Mouse (Mus musculus) MEL (cell line): ENCODE data around the gene Ckap4. TPM values are rescaled to one million over a fixed set of nuclear protein-coding genes. Genes with fewer than 3 reads are reported as not detected.

Experiments
- DNase-seq: peaks from one replicate; pipeline ENCODE4 v3.0.0; 2011; ENCODE audit warnings: low read depth, low spot score
- H3K27ac ChIP-seq: 2 replicates; pipeline ENCODE4 v1.5.1; 2012; ENCODE audit warnings: low read depth, mild to moderate bottlenecking, control low read depth, low read length, moderate library complexity; ENCODE audit not compliant: control insufficient read depth
- H3K27me3 ChIP-seq, 2 experiments: fragments of 150-350 bp in 1 of 2; sonication (generic) in 1 of 2; 2 replicates each; pipeline ENCODE4 v1.6.1; 2012; ENCODE audit warnings: low read length in 2 of 2, mild to moderate bottlenecking in 2 of 2, improper control_type of control experiment in 1 of 2, moderate library complexity in 1 of 2; ENCODE audit not compliant: insufficient read depth in 2 of 2, control insufficient read depth in 1 of 2
- H3K36me3 ChIP-seq, 2 experiments: 2 replicates each; pipeline ENCODE4 v1.6.1; 2012 to 2014; ENCODE audit warnings: low read length in 2 of 2, improper control_type of control experiment in 1 of 2, inconsistent platforms in 1 of 2, mild to moderate bottlenecking in 1 of 2; ENCODE audit not compliant: insufficient read depth in 2 of 2, control insufficient read depth in 1 of 2
- H3K4me1 ChIP-seq, 2 experiments: fragments of 150-350 bp in 1 of 2; sonication (generic) in 1 of 2; 2 replicates each; pipeline ENCODE4 v1.6.1; 2012; ENCODE audit warnings: low read length in 2 of 2, improper control_type of control experiment in 1 of 2, mild to moderate bottlenecking in 1 of 2; ENCODE audit not compliant: insufficient read depth in 2 of 2, control insufficient read depth in 1 of 2
- H3K4me3 ChIP-seq, 2 experiments: fragments of 150-350 bp in 1 of 2; sonication (generic) in 1 of 2; 2 replicates each; pipeline ENCODE4 v1.5.1; 2012; ENCODE audit warnings: low read depth in 2 of 2, low read length in 2 of 2, mild to moderate bottlenecking in 2 of 2, moderate library complexity in 2 of 2, control low read depth in 1 of 2, improper control_type of control experiment in 1 of 2; ENCODE audit not compliant: control insufficient read depth in 1 of 2, insufficient read depth in 1 of 2
- H3K79me2 ChIP-seq: 2 replicates; pipeline ENCODE4 v1.6.1; 2012; ENCODE audit warnings: mild to moderate bottlenecking, low read length, moderate library complexity; ENCODE audit not compliant: control insufficient read depth, poor library complexity, insufficient read depth
- H3K9ac ChIP-seq: 2 replicates; pipeline ENCODE4 v1.6.1; 2012; ENCODE audit warnings: low read depth, mild to moderate bottlenecking, control low read depth, low read length, moderate library complexity; ENCODE audit not compliant: control insufficient read depth, poor library complexity, severe bottlenecking
- H3K9me3 ChIP-seq: fragments of 150-350 bp; sonication (generic); replicated peaks from 2 replicates; pipeline ENCODE4 v1.6.1; 2012; ENCODE audit warnings: mild to moderate bottlenecking, low read length, improper control_type of control experiment, moderate library complexity; ENCODE audit not compliant: insufficient read depth
- CHD1 ChIP-seq: IDR thresholded peaks from 2 replicates; pipeline ENCODE4 v1.6.1; 2012; ENCODE audit warnings: low read depth, mild to moderate bottlenecking, inconsistent platforms, low read length, improper control_type of control experiment
- KAT2A ChIP-seq: conservative IDR thresholded peaks from 2 replicates; pipeline ENCODE4 v1.6.1; 2012; ENCODE audit warnings: low read depth, low read length, improper control_type of control experiment, inconsistent platforms
- MEF2A ChIP-seq: IDR thresholded peaks from 2 replicates; pipeline ENCODE4 v1.6.1; 2014; ENCODE audit warnings: low read depth, mild to moderate bottlenecking, inconsistent platforms, low read length, improper control_type of control experiment; ENCODE audit not compliant: poor library complexity, insufficient replicate concordance, severe bottlenecking; ENCODE audit errors: extremely low read depth
- MXI1 ChIP-seq: IDR thresholded peaks from 2 replicates; pipeline ENCODE4 v1.6.1; 2011; ENCODE audit warnings: mild to moderate bottlenecking, low read depth, low read length, improper control_type of control experiment
- MYB ChIP-seq: IDR thresholded peaks from 2 replicates; pipeline ENCODE4 v1.6.1; 2011; ENCODE audit warnings: mild to moderate bottlenecking, low read depth, low read length, improper control_type of control experiment
- NRF1 ChIP-seq: IDR thresholded peaks from 2 replicates; pipeline ENCODE4 v1.6.1; 2014; ENCODE audit warnings: low read depth, mild to moderate bottlenecking, inconsistent platforms, low read length, improper control_type of control experiment, moderate library complexity; ENCODE audit not compliant: poor library complexity, insufficient read depth, severe bottlenecking
- TCF12 ChIP-seq: IDR thresholded peaks from 2 replicates; pipeline ENCODE4 v1.6.1; 2014; ENCODE audit warnings: low read depth, mild to moderate bottlenecking, inconsistent platforms, low read length, improper control_type of control experiment, moderate library complexity
- ZMIZ1 ChIP-seq: IDR thresholded peaks from 2 replicates; pipeline ENCODE4 v1.6.1; 2012; ENCODE audit warnings: low read depth, mild to moderate bottlenecking, inconsistent platforms, low read length, improper control_type of control experiment, moderate library complexity
- polyA plus RNA-seq, 2 experiments: library from polyadenylated mRNA; stranded (reverse) in 1 of 2; unstranded in 1 of 2; fragments of >175 nt in 1 of 2; fragments of >200 nt in 1 of 2; gene quantifications; 2 replicates each; pipeline versions ENCODE4 v1.2.1 to v1.2.4; 2012; ENCODE audit warnings: low replicate concordance in 2 of 2, low read depth in 1 of 2; ENCODE audit not compliant: insufficient read length in 2 of 2, insufficient read depth in 1 of 2, missing spikeins in 1 of 2
- total RNA-seq: library from RNA; depleted of rRNA; stranded (reverse); fragments of 300-350 nt; gene quantifications from 2 replicates; pipeline ENCODE4 v1.2.3, GENCODE M21; 2012; rRNA removed

Gene Ckap4
- total and polyA plus RNA-seq, 3 experiments: 1.0 to 5.2 TPM; not detected in 1

GRCm38 (mm10) chr10:84477613-84478076 is 56.2 kb downstream of the Ckap4 start:
- Histone ChIP-seq H3K36me3 (peaks cover 0 to 2% of the 10 kb centered on the region in 2 experiments; a peak in 2 of 4 replicates), H3K4me3 (no peak overlapping the region)
- DNase-seq: no peak
- TF ChIP-seq ZMIZ1 (no peak), MEF2A (no peak), MXI1 (no peak), TCF12 (no peak), CHD1 (no peak), MYB (no peak), NRF1 (no peak)
- TF ChIP-seq, all 39 proteins: peak for 0
- Histone ChIP-seq H3K4me1 (0 out of 4 replicates have a peak, but pooled peaks cover 0 to 4% of the 10 kb centered on the region in 2 experiments), H3K9ac (no peak overlapping the region), H3K9me3 (no peaks in the 10 kb centered on the region), H3K79me2 (no peaks in the 10 kb centered on the region; the same call in 1 of the 2 replicates), H3K27me3 (0 out of 4 replicates have a peak, but pooled peaks cover 0 to 2% of the 10 kb centered on the region in 2 experiments), H3K27ac (no peak overlapping the region)

- Histone ChIP-seq H3K9me3 (no peaks in the 10 kb centered on the region), H3K4me3 (no peak overlapping the region), H3K9ac (no peak overlapping the region)
- no peak for TF ChIP-seq KAT2A
- TF ChIP-seq, all 39 proteins: peak for 0
- no peak for DNase-seq
- Histone ChIP-seq H3K36me3 (peaks cover 0 to 2% of the 10 kb centered on the region in 2 experiments; a peak in 2 of 4 replicates), H3K79me2 (no peaks in the 10 kb centered on the region), H3K27ac (no peak overlapping the region), H3K4me1 (0 out of 4 replicates have a peak, but pooled peaks cover 0 to 3% of the 10 kb centered on the region in 2 experiments), H3K27me3 (0 out of 4 replicates have a peak, but pooled peaks cover 0 to 2% of the 10 kb centered on the region in 2 experiments)
Measured at GRCm38 (mm10) chr10:84477045-84477612, 56.7 kb downstream of the Ckap4 start.

Other genes starting within 250 kb of the Ckap4 start
- 0.92 and 1.1 TPM in 2 replicates for gene Nuak1, start 93.5 kb downstream of the Ckap4 start, total RNA-seq
- 1 to 10 TPM in 1 of 2 experiments, not detected in 1; 2.2 TPM for gene Nuak1, start 93.5 kb downstream of the Ckap4 start, polyA plus RNA-seq
- gene Tcp11l2, start 42.6 kb upstream of the Ckap4 start, total RNA-seq: 0.81 and 1.7 TPM in 2 replicates
- 1 to 10 TPM in 1 of 2 experiments, not detected in 1; 4.3 TPM for gene Tcp11l2, start 42.6 kb upstream of the Ckap4 start, polyA plus RNA-seq
- gene Polr3b, start 88.2 kb upstream of the Ckap4 start, total RNA-seq: 19.8 and 20.6 TPM in 2 replicates
- 10 to 100 TPM in 1 of 2 experiments, not detected in 1; 24.2 TPM for gene Polr3b, start 88.2 kb upstream of the Ckap4 start, polyA plus RNA-seq
- gene Rfx4, start 222.0 kb upstream of the Ckap4 start, total RNA-seq: not detected in 2 replicates
- not detected for gene Rfx4, start 222.0 kb upstream of the Ckap4 start, polyA plus RNA-seq